Mouse (Mus musculus) bone marrow macrophage, adult 2 months (primary cell): ENCODE measurements at regions not wholly inside any gene's neighbourhood (a gene's known extent, or its start where the extent isn't known, plus 50 kb on each side); places are given as distances from the start of the nearest gene placed in this dataset.

Experiments used
- H3K27ac ChIP-seq: 2 replicates; pipeline ENCODE4 v1.5.1; 2012; ENCODE audit warnings: low read depth, low read length; ENCODE audit not compliant: insufficient read depth
- H3K4me1 ChIP-seq: 2 replicates; pipeline ENCODE4 v1.6.1; 2012; ENCODE audit warnings: low read length; ENCODE audit not compliant: control insufficient read depth, insufficient read depth
- H3K4me3 ChIP-seq: 2 replicates; pipeline ENCODE4 v1.5.1; 2012; ENCODE audit warnings: mild to moderate bottlenecking, low read length, moderate library complexity; ENCODE audit not compliant: insufficient read depth
- CTCF ChIP-seq: IDR thresholded peaks from 2 replicates; pipeline ENCODE4 v1.5.1; 2012; ENCODE audit warnings: low read depth, mild to moderate bottlenecking, low read length, moderate library complexity
- POLR2A ChIP-seq: IDR thresholded peaks from 2 replicates; pipeline ENCODE4 v1.6.1; 2012; ENCODE audit warnings: mild to moderate bottlenecking, low read depth, low read length, borderline replicate concordance

DNA sequence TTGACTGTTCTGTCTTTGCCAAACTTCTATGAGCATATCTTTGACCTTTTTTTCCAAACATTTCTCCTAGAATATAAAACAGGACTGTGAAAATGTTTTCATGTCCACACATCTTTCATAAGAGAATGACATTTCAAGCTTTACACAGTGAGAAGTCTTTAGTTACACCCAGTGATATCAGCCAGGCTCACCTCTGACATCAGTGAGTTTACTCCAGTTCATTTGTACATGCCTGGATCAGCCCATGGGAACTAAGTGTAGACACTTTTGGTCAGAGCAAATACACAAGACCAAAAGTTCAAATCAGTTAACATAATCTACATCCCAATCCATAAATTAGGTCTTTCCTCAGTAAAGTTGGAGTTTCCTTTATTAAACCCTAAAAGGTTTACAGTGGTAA is 171.4 kb downstream of the Gm13691 start:
- no peaks in the 10 kb centered on the region for H3K4me1 ChIP-seq
- H3K4me3 ChIP-seq = no peak overlapping the region
- TF ChIP-seq CTCF = no peak
- TF ChIP-seq POLR2A = no peak
- H3K27ac ChIP-seq = no peak overlapping the region

GRCm38 (mm10) chr2:84173450-84173849 is 183.1 kb downstream of the Gm13691 start:
- Histone ChIP-seq H3K27ac (no peak overlapping the region), H3K4me3 (no peak overlapping the region), H3K4me1 (no peaks in the 10 kb centered on the region)
- TF ChIP-seq CTCF (no peak), POLR2A (no peak)

DNA sequence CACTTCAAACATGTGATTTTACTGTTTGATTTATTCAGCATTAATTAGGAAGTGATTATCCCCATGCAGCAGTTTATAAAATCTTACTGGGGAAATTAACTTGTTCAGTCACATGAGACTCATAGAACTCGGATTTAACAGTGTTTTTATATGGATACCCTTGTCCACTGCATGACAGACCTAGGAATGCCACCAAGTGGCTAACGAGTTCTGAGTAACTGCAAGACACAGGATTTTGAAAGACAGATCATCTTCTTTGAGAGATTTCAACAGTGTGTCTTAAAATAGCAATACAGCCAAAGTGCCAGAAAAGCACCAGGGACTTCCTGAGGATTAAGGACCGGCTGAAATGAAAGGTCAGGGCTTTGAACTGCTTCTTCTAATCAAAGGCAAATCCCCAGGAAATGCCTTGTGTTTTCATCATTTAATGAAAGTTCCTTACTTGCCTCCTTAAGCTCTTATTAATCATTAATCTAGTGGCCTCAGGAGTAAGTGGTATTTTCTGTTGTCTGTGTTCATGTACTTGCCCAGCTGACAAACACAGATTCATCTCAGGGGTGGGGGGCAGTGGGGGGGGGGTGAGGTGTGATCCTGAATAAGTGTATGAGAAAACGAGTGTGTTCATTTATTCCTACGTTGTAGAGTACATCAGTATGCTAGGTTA is 193.4 kb downstream of the Gm13691 start:
- 0 out of 2 replicates have a peak overlapping the region, but pooled peaks have one; percentile 22 for H3K27ac ChIP-seq
- TF ChIP-seq CTCF (no peak), POLR2A (no peak)
- peaks cover 19% of the 10 kb centered on the region for H3K4me1 ChIP-seq
- no peak overlapping the region for H3K4me3 ChIP-seq

GRCm38 (mm10) chr2:84184288-84185015 is 194.1 kb downstream of the Gm13691 start:
- H3K4me3 ChIP-seq = no peak overlapping the region
- no peak overlapping the region for H3K27ac ChIP-seq
- peaks cover 20% of the 10 kb centered on the region for H3K4me1 ChIP-seq
- TF ChIP-seq CTCF (no peak), POLR2A (no peak)

DNA sequence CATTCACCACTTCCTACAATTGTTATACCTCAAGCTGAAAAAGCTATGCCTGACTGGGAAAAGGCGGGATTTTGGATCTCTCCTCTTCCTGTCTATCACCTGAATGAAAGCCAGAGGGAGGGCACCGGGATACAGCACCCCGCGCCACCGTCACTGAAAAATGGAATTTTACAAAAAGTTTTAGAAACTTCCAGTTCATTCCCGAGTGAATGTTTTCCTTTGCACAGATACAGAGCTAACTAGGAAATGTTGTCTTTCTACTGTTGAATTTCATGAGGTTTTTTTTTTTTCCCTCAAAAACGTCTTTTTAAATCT is 194.6 kb downstream of the Gm13691 start:
- no peak overlapping the region for H3K27ac ChIP-seq
- no peak overlapping the region for H3K4me3 ChIP-seq
- H3K4me1 ChIP-seq = peaks cover 20% of the 10 kb centered on the region
- TF ChIP-seq CTCF = no peak
- TF ChIP-seq POLR2A = no peak

- no peak overlapping the region for H3K27ac ChIP-seq
Observed at GRCm38 (mm10) chr2:84186126-84186701, 195.9 kb downstream of the Gm13691 start.

DNA sequence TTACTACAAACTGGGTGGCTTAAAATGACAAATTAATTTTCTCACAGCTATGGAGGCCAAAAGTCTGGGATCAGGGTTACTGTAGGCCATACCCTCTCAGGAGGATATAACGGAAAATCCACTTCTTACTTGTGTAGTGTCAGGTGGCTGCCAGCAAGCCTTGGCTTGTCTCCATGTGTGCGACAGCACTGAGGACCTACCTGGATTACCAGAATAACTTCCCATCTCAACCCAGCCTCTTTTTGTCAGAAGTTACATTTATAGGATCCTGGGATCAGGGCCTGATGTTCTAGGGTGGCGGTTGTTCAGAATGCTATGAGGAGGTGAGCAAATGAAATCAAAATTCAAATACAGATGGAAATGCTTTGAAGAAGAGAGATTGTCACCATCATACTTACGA is 197.1 kb downstream of the Gm13691 start:
- no peak for TF ChIP-seq POLR2A
- no peak for TF ChIP-seq CTCF
- Histone ChIP-seq H3K4me3 (no peak overlapping the region), H3K27ac (no peak overlapping the region), H3K4me1 (peaks cover 20% of the 10 kb centered on the region)

More at GRCm38 (mm10) chr2:84186126-84186701, 195.9 kb downstream of the Gm13691 start:
- H3K4me1 ChIP-seq = peaks cover 20% of the 10 kb centered on the region
- H3K4me3 ChIP-seq = no peak overlapping the region
- 0 out of 2 replicates have a peak, but pooled peaks have one; percentile 6 for TF ChIP-seq CTCF
- TF ChIP-seq POLR2A = no peak

- no peak for TF ChIP-seq POLR2A
- TF ChIP-seq CTCF = no peak
- no peak overlapping the region for H3K4me3 ChIP-seq
- no peak overlapping the region for H3K27ac ChIP-seq
- H3K4me1 ChIP-seq = peaks cover 15% of the 10 kb centered on the region
Observed at GRCm38 (mm10) chr2:84189302-84189701, 198.9 kb downstream of the Gm13691 start.

- Histone ChIP-seq H3K4me1 (0 out of 2 replicates have a peak, but pooled peaks cover 2% of the 10 kb centered on the region), H3K27ac (no peak overlapping the region), H3K4me3 (no peak overlapping the region)
- TF ChIP-seq POLR2A (no peak), CTCF (no peak)
Observed at GRCm38 (mm10) chr2:84217116-84217515, 208.1 kb downstream of the Calcrl start.

DNA sequence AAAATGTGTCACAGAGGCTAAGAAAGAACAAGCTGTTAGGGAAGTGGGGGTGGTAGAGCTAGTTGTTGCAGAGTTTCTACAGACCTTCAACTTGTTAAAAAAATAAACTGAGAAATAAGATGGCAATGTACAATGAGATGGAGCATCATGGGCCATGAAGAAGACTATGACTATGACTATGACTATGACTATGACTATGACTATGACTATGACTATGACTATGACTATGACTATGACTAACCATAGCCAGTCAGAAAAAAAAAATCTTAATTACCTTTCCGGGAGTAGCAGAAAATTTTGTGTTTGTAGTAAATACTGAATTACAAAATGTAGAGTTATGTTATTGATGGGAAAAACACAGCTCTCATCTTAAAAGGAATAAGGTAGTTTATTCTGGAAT is 203.2 kb downstream of the Calcrl start:
- Histone ChIP-seq H3K4me3 (no peak overlapping the region), H3K4me1 (0 out of 2 replicates have a peak, but pooled peaks cover 2% of the 10 kb centered on the region), H3K27ac (no peak overlapping the region)
- TF ChIP-seq CTCF (no peak), POLR2A (no peak)
